Mouse (Mus musculus) naive thymus-derived CD4-positive, alpha-beta T cell, adult 2 months (primary cell): Measurements from ENCODE around the gene Wdr54.
A peak's percentile ranks its signal among the peaks of the same experiment; 100 is the strongest.

Experiments
- DNase-seq: peaks from one replicate; pipeline ENCODE4 v3.0.0-alpha.2; 2011; ENCODE audit warnings: low read depth

Gene Wdr54

DNA sequence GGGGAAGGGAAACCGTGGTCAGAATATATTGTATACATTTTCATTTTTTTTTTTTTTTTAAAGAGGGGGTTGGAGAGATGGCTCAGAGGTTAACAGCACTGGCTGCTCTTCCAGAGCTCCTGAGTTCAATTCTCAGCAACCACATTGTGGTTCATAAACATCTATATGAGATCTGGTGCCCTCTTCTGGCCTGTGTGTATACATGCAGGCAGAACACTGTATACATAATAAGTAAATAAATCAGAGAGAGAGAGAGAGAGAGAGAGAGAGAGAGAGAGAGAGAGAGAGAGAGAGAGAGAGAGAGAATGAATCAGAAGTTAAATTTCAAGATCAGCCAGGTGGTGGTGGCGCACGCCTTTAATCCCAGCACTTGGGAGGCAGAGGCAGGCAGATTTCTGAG, 3.3 kb upstream of the Wdr54 start:
- DNase-seq: peak; percentile 81

- peak; percentile 27 for DNase-seq
Measured at GRCm38 (mm10) chr6:83155552-83156238, 502 bp downstream of the Wdr54 start.

DNA sequence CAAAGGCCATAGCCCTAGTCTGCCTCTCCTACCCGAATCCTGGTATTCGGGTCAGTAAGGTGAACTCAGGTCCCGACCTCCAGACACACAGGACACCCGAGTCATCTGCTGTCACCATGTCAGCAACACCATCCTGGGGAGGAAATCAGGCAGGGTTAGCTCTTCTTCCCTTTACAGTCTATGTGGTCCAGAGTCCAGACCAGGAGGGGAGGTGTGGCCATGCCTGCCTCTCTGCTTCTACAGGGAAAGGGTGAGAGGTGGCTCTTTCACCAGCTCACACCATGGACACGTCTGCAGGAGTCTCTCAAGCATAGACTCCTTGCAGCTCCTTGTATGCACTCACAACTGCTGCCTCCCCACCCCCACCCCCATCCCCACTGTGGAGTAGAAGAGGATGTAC, 2.7 kb downstream of the Wdr54 start:
- DNase-seq: no peak

DNA sequence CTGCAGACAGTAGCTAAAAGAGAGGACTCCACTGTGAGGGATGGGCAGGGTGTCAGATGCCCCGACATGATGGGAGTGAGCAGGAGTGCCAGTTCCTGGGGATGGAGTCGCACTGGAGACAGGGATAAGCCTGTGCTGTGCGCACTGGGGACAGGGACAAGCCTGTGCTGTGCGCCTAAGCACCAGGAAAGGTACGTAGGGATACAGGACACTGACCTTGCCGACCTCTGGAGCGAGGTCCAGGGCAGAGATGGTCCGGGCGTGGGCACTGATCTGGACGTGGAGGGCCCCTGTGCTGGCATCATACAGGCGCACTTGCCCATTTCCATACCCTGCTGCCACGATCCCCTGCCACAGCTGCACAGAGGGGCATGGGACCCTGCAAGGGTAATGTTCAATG, 3.2 kb downstream of the Wdr54 start:
- DNase-seq: no peak

DNA sequence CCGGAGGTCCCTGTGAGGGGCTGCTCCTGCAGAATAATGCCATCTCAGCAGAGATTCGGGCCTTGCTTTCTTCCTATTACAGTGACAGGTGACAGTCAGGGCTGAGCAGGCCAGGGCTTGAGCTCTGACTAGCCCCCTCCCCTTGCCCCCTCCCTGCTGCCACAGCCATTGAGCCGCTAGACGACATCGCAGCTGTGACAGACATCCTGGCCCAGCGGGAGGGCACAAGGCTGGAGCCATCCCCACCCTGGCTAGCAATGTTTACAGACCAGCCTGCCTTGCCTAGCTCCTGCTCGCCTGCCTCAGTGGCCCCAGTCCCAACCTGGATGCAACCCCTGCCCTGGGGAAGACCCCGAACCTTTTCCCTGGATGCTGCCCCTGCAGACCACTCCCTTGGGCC, 4.5 kb downstream of the Wdr54 start:
- DNase-seq: no peak

GRCm38 (mm10) chr6:83147280-83147679, 8.9 kb downstream of the Wdr54 start:
- DNase-seq: no peak

- DNase-seq: no peak
Measured at GRCm38 (mm10) chr6:83145805-83146204, 10.4 kb downstream of the Wdr54 start.

GRCm38 (mm10) chr6:83145209-83145608, 11.0 kb downstream of the Wdr54 start:
- no peak for DNase-seq

DNA sequence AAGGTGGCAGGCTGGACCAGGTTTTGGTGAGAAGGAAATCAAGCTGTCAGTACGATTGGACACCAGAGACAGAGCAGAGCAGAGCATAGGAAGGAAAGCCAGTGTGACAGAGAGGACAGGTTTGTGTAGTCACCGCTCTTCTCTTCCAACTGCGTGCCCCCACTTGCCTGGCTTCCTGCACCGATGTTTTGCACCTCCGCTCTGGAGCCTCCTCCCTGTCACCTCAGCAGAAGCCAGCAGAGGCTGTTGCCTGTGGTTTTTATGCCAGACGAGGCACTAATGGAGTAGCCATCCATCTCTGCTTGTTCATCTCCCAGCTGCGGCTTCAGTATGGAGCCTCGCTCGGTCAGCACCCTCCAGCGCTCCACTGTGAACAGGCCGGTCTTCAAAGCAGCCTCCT, 13.3 kb downstream of the Wdr54 start:
- no peak for DNase-seq

GRCm38 (mm10) chr6:83142211-83142731, 13.9 kb downstream of the Wdr54 start:
- no peak for DNase-seq

DNA sequence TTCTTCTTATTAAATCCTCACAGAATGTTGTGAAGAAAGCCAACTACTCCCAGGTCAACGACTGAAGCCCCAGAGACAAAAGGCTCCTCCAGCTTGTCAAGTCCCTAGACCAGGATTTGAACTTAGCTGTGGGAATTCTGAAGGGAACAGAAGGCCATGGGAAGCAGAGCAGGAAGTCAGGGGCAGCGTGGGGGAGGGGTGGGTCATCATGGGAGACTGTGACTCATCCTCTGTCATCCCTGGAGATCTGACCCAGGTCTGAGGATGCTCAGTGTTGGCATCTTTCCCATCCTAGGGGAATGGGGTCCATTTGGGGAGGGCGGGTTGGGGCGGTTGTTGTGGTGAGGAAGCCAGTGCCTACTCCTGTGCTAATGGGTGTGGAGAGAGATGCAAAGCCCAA, 14.6 kb downstream of the Wdr54 start:
- no peak for DNase-seq

GRCm38 (mm10) chr6:83140044-83140443, 16.2 kb downstream of the Wdr54 start:
- DNase-seq: no peak

GRCm38 (mm10) chr6:83138056-83138455, 18.1 kb downstream of the Wdr54 start:
- no peak for DNase-seq

GRCm38 (mm10) chr6:83137576-83137950, 18.6 kb downstream of the Wdr54 start:
- no peak for DNase-seq

- DNase-seq: no peak
Measured at GRCm38 (mm10) chr6:83136881-83137575, 19.2 kb downstream of the Wdr54 start.

DNA sequence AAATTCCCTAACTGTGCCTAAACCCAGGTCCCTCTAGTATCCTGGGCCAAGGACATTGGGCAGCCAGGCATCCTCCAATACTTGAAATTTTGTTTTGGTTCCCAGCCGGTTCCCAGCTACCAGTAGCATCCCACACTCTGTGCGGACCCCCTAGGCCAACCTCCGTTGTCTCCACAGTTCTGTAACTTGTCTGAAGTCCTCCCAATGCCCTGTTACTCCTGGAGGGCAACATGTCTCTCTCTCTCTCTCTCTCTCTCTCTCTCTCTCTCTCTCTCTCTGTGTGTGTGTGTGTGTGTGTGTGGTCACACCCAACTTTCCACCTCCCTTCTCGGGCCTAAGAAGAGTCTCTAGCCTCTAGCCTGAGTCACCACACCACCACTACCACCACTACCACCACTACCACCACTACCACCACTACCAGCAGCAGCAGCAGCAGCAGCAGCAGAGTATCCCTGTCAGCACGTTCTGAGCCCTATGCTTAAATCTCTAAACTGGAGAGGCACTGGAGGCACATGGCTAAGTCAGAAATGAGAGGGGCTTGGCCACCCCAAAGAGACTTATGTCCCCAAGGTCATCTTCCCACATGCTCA, 19.8 kb downstream of the Wdr54 start:
- DNase-seq: no peak

DNA sequence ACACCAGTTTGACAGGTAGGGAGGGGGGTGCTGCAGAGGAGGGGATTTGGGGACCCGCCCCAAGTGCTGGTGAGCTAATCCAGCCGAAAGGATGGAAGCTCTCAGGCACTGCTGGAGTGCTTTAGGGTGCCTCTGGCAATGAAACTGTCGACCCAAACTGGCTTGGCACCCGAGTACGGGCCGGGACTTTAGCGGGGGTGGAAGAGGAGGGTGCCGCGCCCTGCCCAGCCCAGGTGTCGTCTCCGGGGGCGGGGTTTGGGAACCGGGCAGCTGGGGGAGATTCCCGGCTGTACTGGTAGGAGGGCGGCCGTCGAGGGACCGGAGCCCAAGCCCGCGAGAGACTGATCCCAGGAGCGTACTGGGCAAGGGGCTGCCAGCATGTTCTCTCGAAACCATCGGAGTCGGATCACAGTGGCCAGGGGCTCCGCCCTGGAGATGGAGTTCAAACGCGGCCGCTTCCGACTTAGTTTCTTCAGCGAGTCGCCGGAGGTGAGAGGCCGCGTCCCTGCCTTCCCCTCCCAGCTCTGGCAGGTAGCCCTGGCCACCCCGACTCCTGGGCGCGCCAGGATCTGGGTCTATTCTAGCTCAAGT, 20.5 kb downstream of the Wdr54 start:
- DNase-seq: no peak

DNA sequence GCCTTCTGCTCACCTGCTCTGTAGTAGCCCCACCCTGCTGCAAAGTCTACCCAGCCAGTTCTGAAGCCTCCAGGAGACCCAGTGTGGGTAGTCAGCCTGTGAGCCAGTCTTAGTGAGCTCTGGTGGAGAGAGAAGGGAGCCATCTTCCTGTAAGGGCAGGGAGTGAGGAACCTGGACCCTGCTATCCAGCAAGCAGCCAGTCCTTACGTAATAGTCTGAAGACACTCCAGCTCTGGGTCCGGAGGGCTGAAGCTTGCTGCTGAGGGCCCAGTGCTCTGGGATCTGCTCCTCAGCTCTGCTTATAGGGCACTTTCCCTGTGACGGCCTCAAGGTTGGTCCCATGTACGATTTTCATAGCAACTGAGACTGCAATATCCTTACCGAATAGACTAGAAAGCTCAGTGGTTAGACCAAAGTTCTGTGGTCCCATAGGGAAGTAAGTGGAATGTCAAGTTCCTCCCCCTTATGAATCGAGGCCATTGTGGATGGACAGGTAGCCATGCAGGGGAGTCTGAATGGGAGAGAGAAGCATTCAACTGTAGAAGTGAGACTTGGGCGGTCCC, 21.2 kb downstream of the Wdr54 start, which contains the start of gene Rtkn:
Rtkn (plus strand) TSS at position 513 of the 563 bp plus-strand sequence.
- no peak for DNase-seq

GRCm38 (mm10) chr6:83134226-83134625, 22.0 kb downstream of the Wdr54 start:
- DNase-seq: no peak

- no peak for DNase-seq
Measured at GRCm38 (mm10) chr6:83132176-83132919, 23.8 kb downstream of the Wdr54 start.

DNA sequence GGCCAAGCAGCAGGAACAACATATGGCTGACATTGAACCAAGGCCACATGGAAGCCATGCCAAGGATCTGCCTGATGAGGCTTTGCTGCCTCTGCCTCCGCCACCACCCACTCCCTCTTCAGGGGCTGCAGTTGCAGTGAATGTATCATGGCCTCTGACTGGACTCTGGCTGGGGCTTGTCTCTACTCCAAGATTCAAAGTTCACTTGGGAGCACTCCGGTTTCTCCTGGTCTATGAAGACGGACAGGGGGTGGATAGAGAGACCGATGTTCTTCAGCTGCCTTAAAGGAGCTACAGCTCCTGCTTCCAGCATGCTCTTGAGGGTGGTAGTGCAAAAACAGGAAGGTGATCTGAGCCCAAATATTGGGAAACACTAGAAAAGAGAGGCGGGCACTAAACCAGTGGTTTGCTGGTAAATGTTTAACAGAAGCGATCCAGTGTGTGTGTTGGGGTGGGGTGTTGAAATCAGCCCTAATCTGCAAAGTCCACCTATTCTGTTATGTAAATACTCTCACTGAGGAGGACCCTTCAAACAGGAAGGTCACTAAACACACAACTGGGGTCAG, 24.6 kb downstream of the Wdr54 start:
- no peak for DNase-seq
